Mouse (Mus musculus): ENCODE measurements around the gene Fryl. TPM values are rescaled to one million over a fixed set of nuclear protein-coding genes. Genes with fewer than 3 reads are reported as not detected.

Gene Fryl
- polyA plus RNA-seq, 1 experiment from 2014 or later: 63.2 TPM

- peak; percentile 71 for DNase-seq (ENCODE audit: low spot score)
Observed at GRCm38 (mm10) chr5:73114878-73115277, 141.5 kb downstream of the Fryl start.

GRCm38 (mm10) chr5:73112331-73112730, 144.1 kb downstream of the Fryl start:
- DNase-seq (ENCODE audit: low spot score): no peak

GRCm38 (mm10) chr5:73103657-73104056, 152.8 kb downstream of the Fryl start:
- DNase-seq (ENCODE audit: low spot score): no peak

- no peak for DNase-seq (ENCODE audit: low spot score)
Observed at GRCm38 (mm10) chr5:73102342-73102989, 154.0 kb downstream of the Fryl start.

- no peak for DNase-seq (ENCODE audit: low spot score)
Observed at GRCm38 (mm10) chr5:73092236-73092635, 164.2 kb downstream of the Fryl start.

GRCm38 (mm10) chr5:73089158-73089557, 167.3 kb downstream of the Fryl start:
- no peak for DNase-seq (ENCODE audit: low spot score)

GRCm38 (mm10) chr5:73081496-73081895, 174.9 kb downstream of the Fryl start:
- no peak for DNase-seq (ENCODE audit: low spot score)

- DNase-seq (ENCODE audit: low spot score): no peak
Observed at GRCm38 (mm10) chr5:73079801-73080200, 176.6 kb downstream of the Fryl start.

GRCm38 (mm10) chr5:73071319-73071718, 185.1 kb downstream of the Fryl start:
- peak; percentile 49 for DNase-seq (ENCODE audit: low spot score)

- no peak for DNase-seq (ENCODE audit: low spot score)
Observed at GRCm38 (mm10) chr5:73066946-73067345, 189.5 kb downstream of the Fryl start.

- DNase-seq (ENCODE audit: low spot score): no peak
Observed at GRCm38 (mm10) chr5:73063768-73064669, 192.4 kb downstream of the Fryl start.

- no peak for DNase-seq (ENCODE audit: low spot score)
Observed at GRCm38 (mm10) chr5:73061506-73062155, 194.8 kb downstream of the Fryl start.

- no peak for DNase-seq (ENCODE audit: low spot score)
Observed at GRCm38 (mm10) chr5:73056937-73057336, 199.5 kb downstream of the Fryl start.

- DNase-seq (ENCODE audit: low spot score): no peak
Observed at GRCm38 (mm10) chr5:73056457-73056856, 200.0 kb downstream of the Fryl start.

GRCm38 (mm10) chr5:73053933-73054332, 202.5 kb downstream of the Fryl start:
- no peak for DNase-seq (ENCODE audit: low spot score)

GRCm38 (mm10) chr5:73047651-73048245, 208.7 kb downstream of the Fryl start:
- no peak for DNase-seq (ENCODE audit: low spot score)

GRCm38 (mm10) chr5:73044055-73044454, 212.4 kb downstream of the Fryl start:
- no peak for DNase-seq (ENCODE audit: low spot score)

GRCm38 (mm10) chr5:73032481-73032880, 223.9 kb downstream of the Fryl start:
- DNase-seq (ENCODE audit: low spot score): no peak

- no peak for DNase-seq (ENCODE audit: low spot score)
Observed at GRCm38 (mm10) chr5:73028646-73029045, 227.8 kb downstream of the Fryl start.

- DNase-seq (ENCODE audit: low spot score): no peak
Observed at GRCm38 (mm10) chr5:73023801-73024200, 232.6 kb downstream of the Fryl start.

GRCm38 (mm10) chr5:73014745-73015144, 241.7 kb downstream of the Fryl start:
- DNase-seq (ENCODE audit: low spot score): no peak
